Mouse (Mus musculus): Measurements from ENCODE around the gene Susd6.

DNA sequence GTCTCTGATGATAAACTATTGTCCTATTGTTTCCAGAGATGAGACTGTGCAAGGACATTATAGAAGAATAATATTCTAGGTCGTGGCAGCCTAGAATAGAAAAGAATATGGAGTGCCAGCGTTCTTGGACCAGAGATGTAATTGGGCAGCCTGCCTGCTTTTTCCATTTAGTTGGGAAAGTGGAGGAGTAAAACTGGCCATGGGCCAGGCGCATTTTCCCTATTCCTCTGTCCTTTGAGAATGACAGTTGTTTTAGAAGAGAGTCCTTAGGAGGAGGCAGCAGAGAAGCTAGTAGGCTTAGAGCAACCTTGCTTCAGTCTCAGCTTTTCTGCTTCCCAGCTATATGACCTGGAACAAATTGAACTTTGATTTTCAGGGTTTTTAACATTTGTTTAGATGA lies 13.6 kb downstream of the Susd6 start:
- no peak for TF ChIP-seq CTCF (IDR thresholded peaks at IDR 0.05; ENCODE audit: low read depth, low read length)
- no peak for TF ChIP-seq POLR2AphosphoS5 (IDR thresholded peaks at IDR 0.05; ENCODE audit: insufficient replicate concordance, low read depth, low read length)
- TF ChIP-seq GATA1 (IDR thresholded peaks at IDR 0.05; ENCODE audit: borderline replicate concordance, low read length) = no peak
- TF ChIP-seq GATA2 (IDR thresholded peaks at IDR 0.05; ENCODE audit: borderline replicate concordance, low read depth, low read length) = no peak

Measured in G1E (cell line).